Mouse (Mus musculus): ENCODE results near the gene Wdr20rt. TPM values are rescaled to one million over a fixed set of nuclear protein-coding genes. Genes with fewer than 3 reads are reported as not detected.
"Not testable (repeated sequence)": the region's sequence is repeated elsewhere in the genome, so short reads cannot be mapped to it uniquely, and the experiment has no call there.

Wdr20rt gene
- under 1 TPM in 2 of 4 experiments, not detected in 2; 0.15 to 0.17 TPM for total RNA-seq (2022)

DNA sequence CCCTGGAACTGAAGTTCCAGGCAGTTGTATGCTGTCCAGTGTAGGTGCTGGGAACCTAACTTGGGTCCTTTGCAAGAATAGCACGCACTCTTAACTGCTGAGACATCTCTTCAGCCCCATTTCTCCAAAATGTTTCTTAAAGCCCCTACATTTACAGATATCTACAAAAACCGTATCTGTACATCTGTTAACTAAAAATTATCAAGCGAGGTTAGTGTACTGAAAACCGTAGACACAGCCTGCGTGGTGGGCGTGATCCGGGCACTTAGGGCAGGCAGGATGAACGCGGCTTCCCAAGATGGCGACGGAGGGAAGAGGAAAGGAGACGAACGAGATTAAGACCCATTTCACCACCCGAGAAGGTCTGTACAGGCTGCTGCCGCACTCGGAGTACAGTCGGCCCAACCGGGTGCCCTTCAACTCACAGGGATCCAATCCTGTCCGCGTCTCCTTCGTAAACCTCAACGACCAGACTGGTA, at the start of gene Wdr20rt:
Gene Wdr20rt (plus strand): TSS at position 51 of the 479 bp plus-strand sequence.
- DNase-seq, result no peak

DNA sequence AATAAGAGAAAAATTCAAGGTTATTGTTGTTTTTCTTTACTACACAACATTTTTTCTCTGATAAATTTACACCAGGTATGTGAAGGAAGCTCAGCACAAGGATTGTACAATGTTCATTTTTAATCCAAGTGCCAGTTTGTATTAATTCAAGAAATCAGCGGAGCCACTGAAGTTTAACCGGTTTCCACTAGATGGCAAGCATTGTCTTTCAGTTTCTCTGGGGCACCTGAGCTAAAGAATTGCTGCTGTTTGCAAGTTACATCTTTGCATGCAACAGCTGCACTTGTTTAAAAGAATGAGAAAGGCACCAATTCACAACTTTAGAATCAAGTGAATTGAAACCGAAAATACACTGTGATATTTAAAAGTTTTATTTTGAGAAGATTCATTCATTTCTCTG, 38.0 kb upstream of the Wdr20rt start:
- no peak for DNase-seq

DNA sequence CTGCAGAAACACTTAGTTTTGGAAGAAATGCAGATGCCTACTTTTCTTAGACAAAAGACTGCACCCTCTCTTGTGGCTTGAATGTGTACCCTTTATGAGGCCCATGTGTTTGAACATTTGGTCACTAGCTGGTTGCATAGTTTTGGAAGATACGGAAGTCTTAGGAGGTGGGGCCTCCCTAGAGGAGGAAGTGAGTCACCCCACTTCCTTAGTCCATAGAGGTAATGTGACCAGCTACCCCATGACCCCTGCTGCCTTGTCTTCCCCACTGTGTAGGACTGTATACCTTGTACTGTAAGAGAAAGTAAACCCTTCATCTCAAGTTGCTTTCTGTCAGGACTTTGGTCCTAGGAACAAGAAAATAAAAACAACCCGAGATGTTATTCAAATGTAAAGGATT, 36.1 kb upstream of the Wdr20rt start:
- no peak for DNase-seq

DNA sequence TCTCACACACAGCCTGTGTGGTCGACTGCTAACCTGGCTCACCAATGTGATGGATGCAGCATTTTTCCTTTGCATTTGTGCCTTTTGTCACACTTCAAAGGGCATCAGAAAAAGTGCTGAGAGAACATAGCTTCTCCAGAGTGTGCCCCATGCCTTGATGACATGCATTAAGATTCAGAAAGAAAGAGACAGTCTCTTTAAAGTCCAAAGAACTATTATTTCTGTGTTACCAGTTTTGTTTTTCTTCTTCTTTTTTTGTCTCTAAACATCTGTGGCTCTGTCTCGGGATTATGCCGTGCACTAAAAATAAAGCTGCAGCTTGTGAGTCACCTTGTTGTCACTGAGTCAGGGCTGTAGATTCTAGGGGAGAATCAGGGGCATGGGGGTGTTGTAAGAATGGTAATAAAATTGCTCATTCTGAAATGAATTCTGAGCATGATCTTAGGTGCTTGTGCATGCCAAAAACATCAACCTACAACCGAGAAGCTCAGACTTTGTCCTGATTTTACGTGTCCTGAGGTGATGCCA, 31.2 kb upstream of the Wdr20rt start:
- no peak for DNase-seq

DNA sequence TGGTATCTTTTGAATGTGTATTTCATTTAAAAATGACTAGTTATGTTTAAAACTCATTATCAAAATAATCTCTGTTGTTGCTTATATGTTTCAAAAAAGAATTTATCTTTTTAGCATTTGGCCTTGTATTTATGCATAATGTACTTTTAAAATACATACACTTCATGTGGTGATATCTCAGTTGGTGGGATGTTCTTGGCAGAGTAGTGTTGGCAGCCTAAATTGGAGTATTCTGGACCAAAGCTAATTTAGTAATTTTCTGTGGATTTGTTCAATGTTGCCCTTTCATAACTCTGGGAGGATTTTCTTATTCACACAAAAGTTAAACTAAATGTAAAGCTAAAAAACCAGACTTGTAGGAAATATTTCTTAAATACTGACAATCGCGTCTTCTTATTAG, 23.5 kb upstream of the Wdr20rt start:
- no peak for DNase-seq

DNA sequence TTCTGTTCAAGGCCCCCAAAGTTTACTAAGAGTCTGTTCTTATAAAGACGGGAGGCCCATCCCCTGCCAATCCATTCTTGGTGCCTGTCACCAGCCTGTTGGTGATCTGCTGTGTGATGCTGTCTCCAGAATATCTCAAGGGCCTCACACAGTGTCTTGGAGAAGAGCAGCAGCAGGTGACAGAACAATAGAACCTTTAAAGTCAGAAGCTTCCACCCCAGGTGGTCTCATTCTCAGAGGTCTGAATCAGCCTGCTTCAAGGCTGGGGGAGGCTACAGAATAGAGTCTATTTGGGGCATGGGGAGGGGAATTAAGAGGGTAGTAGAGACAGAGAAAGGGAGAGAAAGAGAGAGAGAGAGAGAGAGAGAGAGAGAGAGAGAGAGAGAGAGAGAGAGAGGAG, 18.9 kb upstream of the Wdr20rt start:
- no peak for DNase-seq

DNA sequence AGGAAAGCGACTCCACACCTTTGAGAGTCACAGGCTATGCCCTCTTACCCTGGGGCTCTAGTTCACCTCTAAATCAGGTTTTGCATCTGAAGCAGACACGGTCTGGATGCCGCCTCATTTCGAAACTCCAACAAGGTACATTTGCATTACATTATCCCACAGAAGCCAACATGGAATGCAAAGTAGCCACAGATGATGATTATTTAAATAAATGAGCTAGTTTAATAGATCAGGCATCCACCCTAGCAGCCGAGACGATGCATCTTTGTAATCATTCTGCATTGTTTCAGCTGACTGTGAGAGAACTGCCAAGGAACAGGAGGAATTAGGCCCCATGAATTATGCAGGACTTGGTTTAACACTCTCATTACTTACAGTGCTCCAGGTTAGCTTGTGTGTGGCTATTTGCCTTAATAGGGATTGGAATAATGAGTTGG, 8.9 kb upstream of the Wdr20rt start:
- DNase-seq, result no peak

DNA sequence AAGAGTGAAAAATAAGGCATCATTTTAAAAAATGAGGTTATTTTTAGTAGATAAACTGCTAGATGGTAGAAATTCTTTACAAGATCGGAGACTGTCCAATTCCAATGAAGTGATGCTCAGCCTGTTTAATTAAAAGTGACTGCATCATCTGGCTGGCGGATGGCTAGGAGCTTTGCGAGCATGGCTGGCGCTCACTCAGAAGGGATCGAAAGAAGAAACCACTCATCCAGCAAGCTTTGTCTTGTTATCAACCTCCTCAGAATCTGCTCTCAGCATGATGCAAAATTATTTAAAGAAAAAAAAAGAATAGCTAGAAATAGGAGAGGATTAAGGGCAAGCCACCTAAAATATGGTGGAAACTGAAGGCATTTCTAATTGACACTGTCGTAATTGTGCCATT, 3.3 kb downstream of the Wdr20rt start:
- DNase-seq, result no peak

DNA sequence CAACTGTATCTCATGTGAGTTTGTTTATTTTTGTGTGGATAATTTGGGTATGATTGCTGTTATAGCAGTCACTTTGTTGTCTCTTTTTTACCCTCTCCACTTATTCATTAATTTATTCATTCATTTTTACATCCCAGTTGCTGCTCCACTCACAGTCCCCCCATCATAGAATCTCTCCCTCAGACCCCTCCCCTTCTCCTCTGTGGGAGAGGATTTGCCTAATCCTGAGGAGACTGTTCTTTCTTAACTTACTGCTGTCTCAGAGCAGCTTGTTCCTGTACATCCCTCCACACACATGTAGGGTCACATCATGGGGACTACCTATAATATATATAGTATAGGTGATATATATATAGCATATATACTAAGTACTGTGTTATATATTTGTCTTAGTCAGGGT, 3.7 kb downstream of the Wdr20rt start:
- no peak for DNase-seq

DNA sequence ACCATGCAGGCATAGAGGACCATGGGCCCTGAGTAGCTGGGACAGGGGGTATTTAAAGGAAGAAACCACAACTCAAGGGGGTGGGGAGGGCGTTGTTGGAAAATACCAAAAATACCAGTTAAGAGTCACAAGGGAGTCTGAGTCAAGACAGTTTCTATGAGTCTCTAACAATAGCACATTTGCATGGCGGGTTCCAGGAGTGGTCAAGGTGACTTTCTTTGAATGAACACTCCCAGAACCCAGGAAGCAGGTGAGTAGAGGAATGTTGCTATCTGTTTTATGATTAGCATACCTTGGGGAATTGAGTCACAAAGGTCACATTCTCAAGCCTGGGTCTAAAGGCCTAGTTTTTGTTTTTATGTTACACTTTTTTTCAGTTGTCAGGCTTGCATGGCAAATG, 7.5 kb downstream of the Wdr20rt start:
- DNase-seq, result not testable (repeated sequence)

DNA sequence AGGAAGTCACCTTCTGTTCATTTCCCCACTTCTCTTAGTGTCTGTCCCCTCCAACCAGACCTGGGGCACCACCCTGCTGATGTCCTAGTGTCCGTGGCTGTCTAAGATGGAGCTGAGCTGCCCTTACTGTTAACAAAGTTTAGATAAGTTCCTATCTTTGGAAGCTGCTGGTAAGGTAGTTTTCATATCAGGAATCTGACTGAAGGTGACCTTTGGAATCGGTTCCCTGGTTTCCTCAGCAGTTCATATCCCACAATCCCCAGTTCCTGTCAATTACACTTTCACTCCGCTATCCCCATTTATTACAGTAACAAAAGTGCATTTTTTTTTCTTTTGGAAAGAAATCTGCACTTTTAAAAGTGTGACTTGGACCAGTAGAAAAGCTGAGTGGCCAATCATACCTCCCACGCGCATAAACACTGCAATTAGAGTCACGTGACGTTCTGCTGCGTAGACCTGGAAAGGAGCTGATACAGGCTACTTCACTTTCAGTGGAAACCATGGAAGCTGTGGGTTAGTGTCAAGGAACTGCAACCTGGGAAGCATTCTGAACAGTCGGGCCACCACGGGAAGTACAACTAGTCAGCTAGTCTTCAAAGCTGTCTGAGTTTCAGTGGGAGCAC, 24.9 kb downstream of the Wdr20rt start:
- no peak for DNase-seq

DNA sequence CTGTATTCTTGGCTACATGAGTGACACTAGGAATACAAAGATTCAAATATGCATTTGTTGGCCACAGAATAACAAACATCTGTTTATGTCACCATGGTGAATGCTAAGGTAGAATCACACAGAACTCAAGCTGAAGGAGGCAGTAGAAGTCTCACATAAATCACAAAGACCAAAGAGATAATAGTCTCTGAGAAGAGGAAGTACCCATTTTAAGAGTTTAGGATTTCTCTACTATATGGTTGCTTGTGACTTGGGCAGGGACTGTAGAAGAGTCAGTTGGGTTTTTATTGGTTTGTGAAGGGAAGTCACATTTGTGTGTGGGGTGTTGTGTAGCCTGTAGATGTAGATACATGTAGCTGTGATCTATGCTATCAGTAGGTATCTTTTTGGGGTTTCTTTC, 31.6 kb downstream of the Wdr20rt start:
- no peak for DNase-seq

DNA sequence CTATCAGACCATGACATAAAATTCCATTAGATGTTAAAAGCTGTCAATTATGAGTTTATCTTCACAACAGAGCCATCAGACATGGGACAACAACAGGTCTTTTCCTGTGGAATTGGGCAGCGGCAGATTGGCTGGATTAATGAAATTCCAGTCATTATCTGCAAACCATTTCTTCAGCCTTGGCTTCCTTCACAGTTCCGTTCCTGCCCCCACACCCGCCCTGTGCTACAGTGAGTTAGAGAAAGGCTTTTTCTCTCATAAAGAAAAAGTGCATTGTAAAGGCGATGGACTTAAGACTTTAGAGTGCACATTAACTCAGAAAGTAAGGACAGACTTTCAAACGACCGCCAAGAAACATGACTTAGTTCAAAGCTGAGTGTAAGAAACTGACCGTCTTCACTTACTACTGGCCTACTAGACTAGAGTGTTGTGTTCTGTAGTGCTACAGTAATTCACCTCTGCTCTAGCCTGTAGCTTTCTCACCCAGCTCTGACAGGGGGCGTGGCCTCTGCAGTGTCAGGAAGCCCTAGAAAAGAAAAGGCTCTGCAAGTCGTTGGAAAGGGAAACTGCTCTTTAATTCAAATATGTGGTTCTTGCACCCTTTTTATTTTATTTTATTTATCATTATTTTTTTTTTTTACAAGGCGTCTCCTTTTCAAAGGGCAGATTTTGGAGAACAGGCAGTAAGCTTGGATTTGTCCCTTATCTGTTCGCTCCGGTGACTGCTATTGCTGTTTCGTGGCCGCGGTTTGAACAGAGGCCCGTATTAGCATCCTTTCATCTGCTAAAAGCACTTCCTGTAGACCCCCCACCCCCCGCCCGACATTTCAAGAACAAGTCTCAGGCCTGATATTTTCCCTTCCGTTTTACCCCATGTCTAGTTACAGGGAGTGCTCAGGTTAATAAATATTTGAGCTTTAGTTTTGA, 33.2 kb downstream of the Wdr20rt start:
- DNase-seq, result no peak

DNA sequence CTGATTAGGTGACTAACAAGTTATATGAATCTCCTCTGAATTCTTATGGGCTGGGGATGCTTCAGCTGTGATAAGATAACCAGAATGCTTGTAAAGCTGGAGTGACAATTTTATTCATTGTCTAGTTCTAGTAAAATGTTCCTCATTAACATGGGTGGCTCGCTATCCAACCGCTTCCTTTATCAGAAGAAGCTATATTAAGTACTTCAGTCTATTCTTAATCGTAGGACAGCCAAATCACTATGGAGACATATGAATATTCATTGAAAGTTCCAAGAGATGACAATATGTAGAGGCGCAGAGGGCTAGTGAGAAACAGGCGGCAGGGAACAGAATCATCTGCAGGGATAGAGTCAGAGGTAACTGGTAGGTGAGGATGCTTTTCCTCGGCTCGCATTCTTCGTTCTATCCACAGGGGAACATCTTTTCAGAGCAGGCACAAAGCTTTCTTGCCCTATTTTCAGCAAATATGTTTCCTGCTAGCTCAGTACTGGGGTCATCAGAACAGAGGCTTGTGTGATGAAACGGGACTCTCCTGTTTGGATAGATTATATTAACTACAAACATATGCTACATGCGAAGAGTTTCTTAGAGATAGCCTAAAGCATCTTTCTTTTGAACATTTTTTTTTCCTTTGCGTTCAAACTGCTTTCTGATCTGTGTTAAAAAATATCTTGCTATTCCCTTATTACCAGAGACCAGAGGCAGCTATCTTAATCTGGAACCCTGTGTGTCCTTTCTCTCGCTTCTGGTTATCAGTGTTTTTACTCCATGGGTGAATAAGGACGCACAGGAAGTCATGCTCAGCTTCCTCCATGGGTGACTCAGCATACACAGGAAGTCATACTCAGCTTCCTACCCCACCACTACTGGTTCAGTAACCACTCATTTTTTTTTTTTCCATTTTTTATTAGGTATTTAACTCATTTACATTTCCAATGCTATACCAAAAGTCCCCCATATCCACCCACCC, 34.1 kb downstream of the Wdr20rt start:
- DNase-seq, result no peak

DNA sequence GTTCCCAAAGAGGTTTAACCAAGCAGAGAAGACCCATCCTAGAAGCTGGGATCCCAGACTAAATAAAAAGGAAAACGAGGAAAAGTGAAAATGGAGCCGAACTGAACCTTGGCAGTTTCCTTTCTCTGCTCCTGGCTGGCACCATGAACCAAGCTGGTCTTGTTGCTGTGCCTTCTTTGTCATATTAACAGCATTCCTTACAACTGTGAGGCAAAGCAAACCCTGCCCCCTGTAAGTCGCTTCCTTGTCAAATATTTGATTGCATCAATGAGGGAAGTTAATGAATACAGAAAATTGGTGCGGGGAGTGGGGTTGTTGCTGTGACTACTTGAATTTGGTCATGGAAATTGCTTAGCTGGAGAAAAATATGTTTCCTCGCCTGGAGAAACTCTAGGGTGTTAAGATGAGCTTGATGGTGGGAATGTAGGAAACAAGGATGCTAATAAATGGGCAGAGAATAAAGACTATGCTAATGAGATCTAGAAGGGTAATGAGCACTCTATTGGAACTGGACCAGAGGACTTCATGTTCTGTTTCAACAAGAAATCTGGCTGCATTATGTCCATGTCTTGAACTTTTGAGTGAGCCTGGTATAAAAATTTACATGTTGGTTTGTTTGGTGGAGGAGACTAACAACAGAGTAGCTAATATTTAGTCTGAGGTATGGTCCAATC, 43.1 kb downstream of the Wdr20rt start:
- no peak for DNase-seq

DNA sequence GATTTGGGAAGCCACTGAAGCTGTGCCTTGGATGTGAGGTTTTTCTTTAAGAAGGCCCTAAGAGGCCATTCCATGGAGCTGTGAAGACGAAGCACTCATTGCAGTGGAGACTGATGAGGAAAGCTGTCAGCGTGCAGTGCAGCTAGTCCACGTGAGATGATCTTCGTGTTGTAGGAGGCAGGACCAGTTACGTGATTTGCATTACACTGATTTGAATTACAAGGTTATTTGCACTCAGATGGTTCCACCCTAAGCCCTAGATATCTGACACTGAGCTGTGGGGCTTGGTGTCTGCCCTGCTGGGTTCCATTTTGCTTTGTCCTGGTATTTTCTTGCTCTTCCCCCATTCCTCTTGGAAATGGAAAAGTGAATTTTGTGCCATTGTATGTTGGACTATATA, 44.1 kb downstream of the Wdr20rt start:
- DNase-seq, result no peak

DNA sequence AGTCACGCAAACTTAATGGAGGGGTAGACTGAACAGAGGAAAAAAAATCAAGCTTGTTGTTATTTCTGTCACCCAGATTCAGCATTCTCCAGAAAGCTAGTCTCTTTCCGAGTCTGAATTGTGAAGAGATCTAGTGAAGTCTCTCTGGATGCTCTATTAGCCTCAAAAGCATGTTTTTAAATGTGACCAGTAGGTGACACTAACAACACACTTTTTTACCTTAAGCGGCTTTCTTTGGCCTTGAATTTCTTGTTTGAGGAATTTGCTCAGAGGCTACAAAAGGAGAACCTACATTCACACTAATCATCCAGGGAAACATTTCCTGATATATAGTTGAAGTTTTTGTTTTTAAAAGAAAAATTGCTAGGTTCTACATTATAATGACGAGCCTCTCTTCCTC, 48.5 kb downstream of the Wdr20rt start:
- DNase-seq, result no peak

Data from adrenal gland, adult 8-10 months (tissue).